Mouse (Mus musculus): ENCODE measurements at regions not wholly inside any gene's neighbourhood (a gene's known extent, or its start where the extent isn't known, plus 50 kb on each side); places are given as distances from the start of the nearest gene placed in this dataset.

GRCm38 (mm10) chr4:68275063-68275708 lies 679.0 kb downstream of the Brinp1 start:
- no peak overlapping the region for H3K4me2 ChIP-seq (replicated peaks; ENCODE audit: low read depth, low read length, severe bottlenecking)
- H3K27ac ChIP-seq (replicated peaks; ENCODE audit: low read depth, low read length) = no peak overlapping the region
- DNase-seq (ENCODE audit: low spot score) (no peak), ATAC-seq (ENCODE audit: low FRiP score, low read depth) (no peak)
- 83% methylated on average over 3 of the region's 3 CpGs for WGBS
- H3K27me3 ChIP-seq (ENCODE audit: control insufficient read depth, insufficient read depth, low read length) = no peaks in the 10 kb centered on the region
- no peak for TF ChIP-seq POLR2A (IDR thresholded peaks at IDR 0.05; ENCODE audit: borderline replicate concordance, extremely low read depth, insufficient read depth, insufficient read length)
- no peaks in the 10 kb centered on the region for H3K36me3 ChIP-seq (ENCODE audit: control insufficient read depth, insufficient read depth, low read length)
- H3K9ac ChIP-seq (ENCODE audit: low read depth, low read length, severe bottlenecking) = no peak overlapping the region
- no peak overlapping the region for H3K4me3 ChIP-seq (replicated peaks; ENCODE audit: low read length)
- no peaks in the 10 kb centered on the region for H3K4me1 ChIP-seq (ENCODE audit: control insufficient read depth, insufficient read depth, low read length)
- H3K9me3 ChIP-seq (ENCODE audit: control insufficient read depth, low read length) = no peaks in the 10 kb centered on the region

All from limb, embryonic 14.5 days (tissue).